ENCODE assay signal across 8 mouse cellular contexts in the genomic region with DNA sequence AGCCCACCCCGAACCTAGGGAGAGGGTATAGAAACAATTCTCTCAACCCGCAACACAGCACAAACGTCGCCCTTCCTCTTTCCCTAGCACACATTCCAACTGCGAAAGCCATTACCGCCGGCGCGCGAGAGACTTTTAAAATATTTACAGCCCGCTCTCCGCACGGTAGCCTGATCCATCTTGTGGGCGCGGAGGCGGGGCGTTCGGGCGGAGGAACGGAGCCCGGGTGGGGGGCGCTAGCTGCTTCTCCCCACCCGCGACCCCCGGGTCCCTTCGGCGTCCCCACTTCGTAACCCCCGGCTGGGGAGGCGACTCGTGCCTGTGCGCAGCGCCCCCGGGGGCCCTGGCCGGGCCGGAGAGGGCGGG. TPM values are rescaled to one million over a fixed set of nuclear protein-coding genes. Genes with fewer than 3 reads are reported as not detected.
A peak's percentile ranks its signal among the peaks of the same experiment; 100 is the strongest.
DNase-seq lines count a peak whose midpoint lies in the region; ATAC-seq and TF ChIP-seq lines count a peak whose summit lies in the region.

No protein-coding gene starts in this region.

- no peaks in the 10 kb centered on the region for H3K9me3 ChIP-seq in liver, embryonic 11.5 days (ENCODE audit: control insufficient read depth, low read length)

- intact Hi-C loops in heart, adult 2 months (cut with DNase I): no loop called here
- intact Hi-C loops in heart, postnatal 14 days (cut with DNase I): no loop called here
- intact Hi-C loops in gastrocnemius, postnatal 36 days (cut with DNase I): no loop called here

- WGBS in heart, adult 2 months: 1% methylated on average over 37 of the region's 37 CpGs
- WGBS in liver, embryonic 11.5 days: 1% methylated on average over 23 of the region's 37 CpGs

- peak overlapping the region; percentile 66 for H3K9ac ChIP-seq in heart, adult 2 months (ENCODE audit: low read depth, low read length)
- peak overlapping the region; percentile 63 for H3K9ac ChIP-seq in liver, embryonic 11.5 days (ENCODE audit: low read depth, low read length)

- TF ChIP-seq CTCF in heart, adult 2 months (IDR thresholded peaks at IDR 0.05): no peak

- peaks cover 10% of the 10 kb centered on the region for H3K4me1 ChIP-seq in heart, adult 2 months (ENCODE audit: control insufficient read depth, insufficient read depth, low read length)
- H3K4me1 ChIP-seq in liver, embryonic 11.5 days (replicated peaks; ENCODE audit: control insufficient read depth, insufficient read depth, low read length): peaks cover 18% of the 10 kb centered on the region

- no peaks in the 10 kb centered on the region for H3K79me2 ChIP-seq in heart, adult 2 months (replicated peaks; ENCODE audit: control insufficient read depth, insufficient read depth, low read length)

- no peak for TF ChIP-seq POLR2A in heart, adult 2 months (IDR thresholded peaks at IDR 0.05; ENCODE audit: insufficient read depth, low read depth, low read length)

- no peaks in the 10 kb centered on the region for H3K36me3 ChIP-seq in heart, adult 2 months (ENCODE audit: control insufficient read depth, insufficient read depth, low read length)
- H3K36me3 ChIP-seq in liver, embryonic 11.5 days (ENCODE audit: control insufficient read depth, insufficient read depth, low read length): no peaks in the 10 kb centered on the region

- peak overlapping the region; percentile 53 for H3K4me3 ChIP-seq in heart, adult 2 months
- H3K4me3 ChIP-seq in liver, embryonic 11.5 days (ENCODE audit: low read depth, low read length): peak overlapping the region; percentile 55

- TF ChIP-seq EP300 in heart, adult 2 months (IDR thresholded peaks at IDR 0.05; ENCODE audit: insufficient read depth, low read depth, low read length): no peak

- H3K27me3 ChIP-seq in heart, adult 2 months (ENCODE audit: control insufficient read depth, insufficient read depth, low read length): no peaks in the 10 kb centered on the region
- peaks cover 88% of the 10 kb centered on the region for H3K27me3 ChIP-seq in liver, embryonic 11.5 days (replicated peaks; ENCODE audit: control insufficient read depth, insufficient read depth, low read length)

- ATAC-seq in liver, embryonic 11.5 days (replicated peaks; ENCODE audit: low FRiP score): no peak
- ATAC-seq in inflammation-experienced regulatory T-cells, adult 6 months: no peak

- DNase-seq in heart, adult 2 months: peak in 1 of 2 experiments; percentile 25
- DNase-seq in heart, postnatal 14 days: no peak
- peak; percentile 38 for DNase-seq in urinary bladder, adult 2 months (ENCODE audit: low spot score)
- DNase-seq in urinary bladder, postnatal 10 days (ENCODE audit: low spot score): no peak
- DNase-seq in liver, embryonic 11.5 days (ENCODE audit: low spot score): peak; percentile 42
- no peak for DNase-seq in layer of hippocampus, adult 11-12 months (ENCODE audit: low spot score)
- no peak for DNase-seq in gastrocnemius, postnatal 36 days

- peak overlapping the region; percentile 75 for H3K4me2 ChIP-seq in liver, embryonic 11.5 days

- peak overlapping the region; percentile 43 for H3K27ac ChIP-seq in heart, adult 2 months
- H3K27ac ChIP-seq in liver, embryonic 11.5 days (ENCODE audit: low read depth, low read length): peak overlapping the region; percentile 70

RNA-seq across cellular contexts. Expression of gene Bcor, which starts 32.4 kb away (rescaled TPM):
- total RNA-seq in heart, adult 2 months (2021): 10 to 100 TPM; 18.0 to 22.4 TPM
- 11.2 and 15.3 TPM in 2 replicates for polyA plus RNA-seq in heart, adult 2 months (2012; rRNA removed)
- total RNA-seq in heart, postnatal 14 days (2021): 10 to 100 TPM; 24.4 to 25.8 TPM
- polyA plus RNA-seq in urinary bladder, adult 2 months (2012; rRNA removed): 7.5 and 11.9 TPM in 2 replicates
- polyA plus RNA-seq in liver, embryonic 11.5 days (2014; fragmentation: Nextera tagmentation; extraction: Ambion mirVana): 14.5 and 14.8 TPM in 2 replicates
- 10 to 100 TPM; 15.1 to 28.3 (median 23.8) TPM for polyA plus RNA-seq in inflammation-experienced regulatory T-cells, adult 6 months (2017; shearing (Covaris generic))
- 10 to 100 TPM; 10.4 to 14.4 TPM for total RNA-seq in gastrocnemius, postnatal 36 days (2021)

Comparison
In these comparisons a context has a peak if more than half of its experiments do, and no peak if none do; other contexts are left out.
1. DNase-seq: peak in urinary bladder, adult 2 months (single experiment) and liver, embryonic 11.5 days (single experiment); none in heart, postnatal 14 days (0 of 2), urinary bladder, postnatal 10 days (single experiment), layer of hippocampus, adult 11-12 months (single experiment) and gastrocnemius, postnatal 36 days (0 of 2).